Mouse (Mus musculus) megakaryocyte, embryonic 14.5 days (primary cell): Measurements from ENCODE around the gene Pm20d1. TPM values are rescaled to one million over a fixed set of nuclear protein-coding genes. Genes with fewer than 3 reads are reported as not detected.

Experiments
- H3K27me3 ChIP-seq: replicated peaks from 2 replicates; pipeline ENCODE3; 2012; ENCODE audit warnings: inconsistent platforms
- H3K36me3 ChIP-seq: replicated peaks from 2 replicates; pipeline ENCODE3; 2012; ENCODE audit warnings: low read length, inconsistent platforms, mixed read lengths
- H3K4me1 ChIP-seq: 2 replicates; pipeline ENCODE4 v1.6.1; 2012; ENCODE audit warnings: inconsistent platforms
- H3K4me3 ChIP-seq: replicated peaks from 2 replicates; pipeline ENCODE3; 2012; ENCODE audit warnings: moderate library complexity, mild to moderate bottlenecking, inconsistent platforms
- H3K9me3 ChIP-seq: 2 replicates; pipeline ENCODE4 v1.6.1; 2012; ENCODE audit warnings: inconsistent platforms
- FLI1 ChIP-seq: IDR thresholded peaks from 2 replicates; pipeline ENCODE4 v1.6.1; 2012; ENCODE audit warnings: low read length, inconsistent platforms, mixed read lengths
- GATA1 ChIP-seq: IDR thresholded peaks from 3 replicates; pipeline ENCODE4 v1.6.1; 2012; ENCODE audit warnings: mixed read lengths, low read length, inconsistent platforms, borderline replicate concordance
- polyA plus RNA-seq: library from polyadenylated mRNA; stranded (reverse); fragments of >175 nt; gene quantifications from 2 replicates; pipeline ENCODE4 v1.2.3, GENCODE M21; 2012; ENCODE audit warnings: low replicate concordance; ENCODE audit not compliant: insufficient read depth

Gene Pm20d1
- polyA plus RNA-seq, 1 experiment: not detected

DNA sequence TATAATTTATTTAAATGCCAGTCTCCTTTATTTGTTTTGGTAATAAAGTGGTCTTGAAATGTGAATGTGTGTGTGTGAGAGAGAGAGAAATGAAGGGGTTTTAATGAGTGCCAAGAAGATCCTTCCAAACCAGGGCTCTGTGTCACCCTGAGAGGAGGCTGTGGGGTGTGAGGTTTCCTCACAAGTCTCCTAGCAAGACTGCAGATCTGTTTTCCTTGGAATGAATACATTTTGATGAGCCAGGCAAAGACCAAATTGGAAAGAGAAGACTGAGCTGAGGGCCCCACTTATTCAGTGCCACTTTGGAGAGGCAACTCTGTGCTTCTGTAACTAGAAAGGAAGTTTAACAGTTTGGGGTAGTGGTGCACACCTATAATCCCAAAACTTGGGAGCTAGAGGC lies 25.7 kb upstream of the Pm20d1 start:
- Histone ChIP-seq H3K9me3 (peaks cover 36% of the 10 kb centered on the region), H3K27me3 (peaks cover 51% of the 10 kb centered on the region), H3K36me3 (no peaks in the 10 kb centered on the region), H3K4me3 (no peak overlapping the region), H3K4me1 (peaks cover 5% of the 10 kb centered on the region)
- TF ChIP-seq GATA1 (no peak), FLI1 (no peak)

DNA sequence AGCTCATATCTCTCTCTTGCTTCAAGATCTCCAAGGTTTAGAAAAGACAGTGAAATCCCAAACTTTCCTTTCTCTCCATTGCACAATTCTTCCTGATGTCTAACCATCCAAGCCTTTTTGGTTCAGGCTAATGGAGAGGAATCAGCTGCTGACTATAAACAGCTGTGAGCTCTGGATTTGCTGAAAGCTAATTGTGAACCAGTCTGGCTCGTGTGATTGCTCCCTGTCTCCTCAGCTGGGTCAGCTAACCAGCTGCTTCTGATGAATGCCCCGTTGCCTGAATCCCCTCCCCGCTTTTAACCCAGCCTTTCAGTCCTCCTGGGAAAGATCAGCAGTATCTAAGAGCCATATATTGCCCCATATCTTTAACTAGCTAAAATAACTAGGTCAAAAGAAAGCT lies 2.6 kb upstream of the Pm20d1 start:
- Histone ChIP-seq H3K4me1 (peaks cover 6% of the 10 kb centered on the region), H3K9me3 (peaks cover 5% of the 10 kb centered on the region), H3K4me3 (no peak overlapping the region), H3K36me3 (no peaks in the 10 kb centered on the region), H3K27me3 (peaks cover 44% of the 10 kb centered on the region)
- TF ChIP-seq FLI1 (no peak), GATA1 (no peak)

DNA sequence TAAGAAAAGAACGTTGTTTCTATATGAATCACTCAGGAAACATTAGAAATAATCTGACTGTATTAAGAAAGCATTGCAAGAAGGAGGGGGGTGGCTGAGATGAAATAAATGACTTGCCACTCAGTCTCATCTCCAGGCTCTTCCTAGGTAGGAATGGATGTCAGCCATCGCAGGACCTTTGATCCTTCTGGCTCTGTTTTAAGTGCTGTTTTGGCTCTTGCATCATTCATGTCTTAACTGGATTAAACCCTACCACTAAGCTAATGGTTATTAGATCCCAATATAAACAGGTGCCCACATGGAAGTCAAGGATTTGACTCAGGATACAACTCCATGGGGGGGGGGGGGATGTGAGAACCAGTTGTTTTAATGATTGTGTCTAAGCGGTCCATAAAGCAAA lies 2.0 kb upstream of the Pm20d1 start:
- peaks cover 5% of the 10 kb centered on the region for H3K9me3 ChIP-seq
- H3K4me3 ChIP-seq: no peak overlapping the region
- H3K4me1 ChIP-seq: peaks cover 11% of the 10 kb centered on the region
- H3K27me3 ChIP-seq: peaks cover 47% of the 10 kb centered on the region
- TF ChIP-seq GATA1 (no peak), FLI1 (no peak)
- H3K36me3 ChIP-seq: no peaks in the 10 kb centered on the region

DNA sequence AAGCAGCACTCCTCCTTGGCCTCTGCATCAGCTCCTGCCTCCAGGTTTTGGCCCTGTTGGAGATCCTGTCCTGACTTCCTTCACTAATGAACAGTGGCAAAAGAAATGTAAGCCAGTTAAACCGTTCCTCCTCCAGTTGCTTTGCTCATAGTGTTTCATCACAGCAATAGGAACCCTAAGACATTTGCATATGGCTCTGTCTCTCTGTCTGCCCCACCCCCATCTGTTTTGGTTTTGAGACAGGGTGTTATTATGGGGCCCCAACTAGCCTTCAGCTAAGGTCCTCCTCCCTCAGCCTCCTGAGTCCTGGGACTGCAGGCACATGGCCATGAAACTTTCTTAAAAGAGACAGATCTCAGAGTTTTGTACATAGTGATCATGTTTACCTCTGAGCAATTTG lies 2.8 kb downstream of the Pm20d1 start:
- Histone ChIP-seq H3K36me3 (no peaks in the 10 kb centered on the region), H3K27me3 (peaks cover 70% of the 10 kb centered on the region), H3K4me3 (no peak overlapping the region), H3K9me3 (peaks cover 21% of the 10 kb centered on the region), H3K4me1 (peaks cover 14% of the 10 kb centered on the region)
- TF ChIP-seq FLI1 (no peak), GATA1 (no peak)

DNA sequence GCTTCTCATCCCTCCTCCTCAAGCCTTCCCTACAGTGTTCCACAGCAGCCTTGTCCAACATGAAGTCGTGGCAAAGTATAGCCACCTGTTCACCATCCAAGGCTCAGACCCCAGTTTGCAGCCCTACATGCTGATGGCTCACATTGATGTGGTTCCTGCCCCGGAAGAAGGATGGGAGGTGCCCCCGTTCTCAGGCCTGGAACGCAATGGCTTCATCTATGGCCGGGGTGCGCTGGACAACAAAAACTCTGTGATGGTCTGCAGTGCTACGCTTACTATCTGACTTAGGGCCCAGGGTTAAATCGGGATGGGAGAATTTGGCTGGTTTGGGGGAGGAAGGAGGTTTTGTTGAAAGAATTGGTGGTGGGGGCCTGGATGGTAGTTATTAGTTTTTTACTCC lies 3.9 kb downstream of the Pm20d1 start:
- H3K27me3 ChIP-seq: peaks cover 67% of the 10 kb centered on the region
- peaks cover 21% of the 10 kb centered on the region for H3K9me3 ChIP-seq
- peaks cover 18% of the 10 kb centered on the region for H3K4me1 ChIP-seq
- no peak for TF ChIP-seq FLI1
- TF ChIP-seq GATA1: no peak
- no peaks in the 10 kb centered on the region for H3K36me3 ChIP-seq
- H3K4me3 ChIP-seq: no peak overlapping the region

DNA sequence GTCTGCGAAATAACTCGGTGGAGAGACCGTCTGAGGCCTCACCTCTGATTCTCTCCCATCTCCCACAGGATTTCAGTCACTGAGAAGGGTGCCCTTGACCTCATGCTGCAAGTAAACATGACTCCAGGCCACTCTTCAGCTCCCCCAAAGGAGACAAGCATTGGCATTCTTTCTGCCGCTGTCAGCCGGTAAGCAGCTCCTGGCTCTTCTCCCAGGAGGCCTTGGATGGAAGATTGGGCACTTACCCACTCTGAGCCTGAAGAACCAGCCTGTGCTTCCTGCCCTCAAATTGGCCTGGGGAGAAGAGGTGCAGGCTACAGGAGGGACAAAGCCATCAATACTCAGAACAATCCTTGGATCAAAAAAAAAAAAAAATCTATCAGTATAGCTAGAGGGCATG lies 5.5 kb downstream of the Pm20d1 start:
- no peak for TF ChIP-seq FLI1
- no peak for TF ChIP-seq GATA1
- H3K9me3 ChIP-seq: peaks cover 16% of the 10 kb centered on the region
- H3K27me3 ChIP-seq: peaks cover 66% of the 10 kb centered on the region
- H3K4me1 ChIP-seq: peaks cover 13% of the 10 kb centered on the region
- no peak overlapping the region for H3K4me3 ChIP-seq
- no peaks in the 10 kb centered on the region for H3K36me3 ChIP-seq

DNA sequence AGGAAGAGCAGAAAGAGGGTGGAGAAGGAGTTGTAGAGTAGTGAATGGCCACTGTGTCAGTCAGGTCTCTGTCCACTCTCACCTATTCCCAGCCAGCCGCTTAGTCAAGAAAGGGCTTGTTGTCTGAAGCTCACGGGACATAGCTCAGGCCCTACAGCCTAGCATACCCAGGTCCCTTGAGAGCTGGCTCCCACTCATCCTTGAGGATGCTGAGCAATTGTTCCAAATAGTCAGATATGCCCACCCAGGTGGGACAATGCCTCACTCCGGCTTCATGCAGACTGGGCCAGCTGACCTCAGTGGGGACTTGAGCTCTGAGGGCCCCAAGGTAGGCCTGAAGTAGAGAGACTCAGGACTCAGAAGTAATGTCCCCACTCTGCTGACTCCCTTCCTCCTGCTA lies 7.0 kb downstream of the Pm20d1 start:
- Histone ChIP-seq H3K27me3 (peaks cover 65% of the 10 kb centered on the region), H3K36me3 (no peaks in the 10 kb centered on the region), H3K4me1 (peaks cover 13% of the 10 kb centered on the region), H3K4me3 (no peak overlapping the region), H3K9me3 (peaks cover 16% of the 10 kb centered on the region)
- no peak for TF ChIP-seq GATA1
- no peak for TF ChIP-seq FLI1

DNA sequence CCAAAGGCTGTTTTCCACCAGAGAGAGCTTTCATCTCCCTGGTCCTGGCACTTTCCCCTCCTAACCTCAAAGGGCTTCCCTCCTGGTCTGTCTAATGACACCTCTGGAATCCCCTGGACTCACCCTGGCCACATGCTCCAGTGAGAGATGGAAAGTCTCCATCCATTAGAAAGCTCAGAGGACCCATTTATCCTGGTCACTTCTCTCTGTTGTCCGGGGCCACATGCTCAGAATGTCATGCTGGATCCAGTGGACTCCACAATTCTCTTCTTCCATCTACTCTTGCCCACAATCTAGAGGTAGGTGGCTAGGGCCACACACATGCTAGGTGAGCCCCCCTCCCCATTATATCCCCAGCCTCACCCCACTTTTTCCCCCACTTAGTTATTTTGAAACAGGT lies 11.8 kb downstream of the Pm20d1 start:
- Histone ChIP-seq H3K9me3 (0 out of 2 replicates have a peak, but pooled peaks cover 3% of the 10 kb centered on the region), H3K4me1 (peaks cover 5% of the 10 kb centered on the region), H3K36me3 (no peaks in the 10 kb centered on the region), H3K4me3 (no peak overlapping the region), H3K27me3 (peaks cover 73% of the 10 kb centered on the region)
- no peak for TF ChIP-seq GATA1
- no peak for TF ChIP-seq FLI1

DNA sequence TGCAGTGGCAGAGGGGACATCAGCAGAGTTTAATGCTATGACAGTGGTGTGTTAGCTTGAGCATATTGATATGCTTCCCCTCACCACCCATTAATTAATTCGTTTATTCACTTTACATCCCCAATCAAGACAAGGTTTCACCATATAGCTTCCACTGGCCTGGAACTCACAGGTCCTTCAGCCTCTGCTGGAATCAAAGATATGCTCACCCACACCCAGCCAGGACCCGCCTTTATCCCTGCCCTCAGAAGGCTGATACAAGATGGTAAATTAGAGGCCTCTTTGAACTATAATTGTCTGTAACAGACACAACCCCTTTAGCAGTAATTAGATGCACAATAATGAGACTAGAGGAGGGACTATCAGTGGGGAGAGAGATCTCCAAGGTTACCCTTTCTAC lies 12.5 kb downstream of the Pm20d1 start:
- H3K9me3 ChIP-seq: no peaks in the 10 kb centered on the region
- H3K4me3 ChIP-seq: no peak overlapping the region
- peaks cover 5% of the 10 kb centered on the region for H3K4me1 ChIP-seq
- TF ChIP-seq GATA1: no peak
- TF ChIP-seq FLI1: no peak
- H3K36me3 ChIP-seq: no peaks in the 10 kb centered on the region
- H3K27me3 ChIP-seq: peaks cover 68% of the 10 kb centered on the region

DNA sequence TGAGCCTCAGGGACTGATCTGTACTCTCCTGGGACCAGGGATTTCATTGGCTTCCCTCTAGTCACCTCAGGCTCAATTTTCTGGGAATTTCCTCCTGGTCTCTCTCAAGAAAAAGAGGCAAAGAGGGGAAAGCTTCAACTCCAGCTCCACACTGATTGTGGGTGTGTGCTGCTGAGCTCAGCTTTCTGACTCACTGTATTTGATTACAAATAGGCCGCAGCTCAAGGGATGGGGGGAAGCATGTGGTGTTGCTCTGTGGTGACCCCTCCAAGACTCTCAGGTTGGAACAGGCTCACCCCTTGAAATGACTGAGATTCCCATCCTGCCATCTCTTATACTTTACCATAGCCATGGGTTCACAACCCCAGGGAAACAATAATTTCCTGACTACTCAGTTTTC lies 14.2 kb downstream of the Pm20d1 start:
- no peak for TF ChIP-seq GATA1
- TF ChIP-seq FLI1: no peak

DNA sequence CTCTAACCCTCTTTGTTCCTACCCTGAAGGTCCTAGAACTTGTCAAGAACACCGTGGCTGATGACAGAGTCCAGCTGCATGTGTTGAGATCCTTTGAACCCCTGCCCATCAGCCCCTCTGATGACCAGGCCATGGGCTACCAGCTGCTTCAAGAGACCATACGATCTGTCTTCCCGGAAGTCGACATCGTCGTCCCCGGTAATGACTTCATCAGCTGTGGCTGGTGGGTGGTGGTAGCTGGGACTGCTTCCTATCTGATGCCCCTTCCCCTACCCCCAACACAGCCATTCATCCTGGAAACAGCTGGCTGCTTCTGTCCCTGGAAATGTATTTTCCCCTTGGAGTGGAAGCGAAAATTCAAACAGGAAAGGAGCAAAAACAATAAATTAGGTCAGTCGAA lies 14.8 kb downstream of the Pm20d1 start:
- Histone ChIP-seq H3K4me1 (no peaks in the 10 kb centered on the region), H3K4me3 (no peak overlapping the region), H3K9me3 (peaks cover 4% of the 10 kb centered on the region; the same call in 1 of the 2 replicates), H3K36me3 (no peaks in the 10 kb centered on the region), H3K27me3 (peaks cover 70% of the 10 kb centered on the region)
- TF ChIP-seq FLI1 (no peak), GATA1 (no peak)

More for the DNA sequence above, 14.2 kb downstream of the Pm20d1 start:
- H3K9me3 ChIP-seq: no peaks in the 10 kb centered on the region
- no peaks in the 10 kb centered on the region for H3K4me1 ChIP-seq
- H3K4me3 ChIP-seq: no peak overlapping the region
- no peaks in the 10 kb centered on the region for H3K36me3 ChIP-seq
- peaks cover 70% of the 10 kb centered on the region for H3K27me3 ChIP-seq
